Mouse (Mus musculus) leukemia stem cell, adult 10-12 weeks (primary cell): Measurements from ENCODE around the gene Itga1. TPM values are rescaled to one million over a fixed set of nuclear protein-coding genes. Genes with fewer than 3 reads are reported as not detected.

Experiments
- polyA plus RNA-seq: library from polyadenylated mRNA; stranded (reverse); fragments of >175 nt; gene quantifications from 2 replicates; pipeline ENCODE4 v1.2.3, GENCODE M21; 2012; ENCODE audit warnings: low replicate concordance

Itga1 gene
- polyA plus RNA-seq: 0.03 and 0.50 TPM in 2 replicates

GRCm38 (mm10) chr13:115101355-115102191 lies at the start of gene Itga1, which contains the start of gene Gm49395:
Gene Itga1, minus strand, starts transcription at chr13:115101964.
Gene Gm49395, minus strand, starts transcription at chr13:115101921.

DNA sequence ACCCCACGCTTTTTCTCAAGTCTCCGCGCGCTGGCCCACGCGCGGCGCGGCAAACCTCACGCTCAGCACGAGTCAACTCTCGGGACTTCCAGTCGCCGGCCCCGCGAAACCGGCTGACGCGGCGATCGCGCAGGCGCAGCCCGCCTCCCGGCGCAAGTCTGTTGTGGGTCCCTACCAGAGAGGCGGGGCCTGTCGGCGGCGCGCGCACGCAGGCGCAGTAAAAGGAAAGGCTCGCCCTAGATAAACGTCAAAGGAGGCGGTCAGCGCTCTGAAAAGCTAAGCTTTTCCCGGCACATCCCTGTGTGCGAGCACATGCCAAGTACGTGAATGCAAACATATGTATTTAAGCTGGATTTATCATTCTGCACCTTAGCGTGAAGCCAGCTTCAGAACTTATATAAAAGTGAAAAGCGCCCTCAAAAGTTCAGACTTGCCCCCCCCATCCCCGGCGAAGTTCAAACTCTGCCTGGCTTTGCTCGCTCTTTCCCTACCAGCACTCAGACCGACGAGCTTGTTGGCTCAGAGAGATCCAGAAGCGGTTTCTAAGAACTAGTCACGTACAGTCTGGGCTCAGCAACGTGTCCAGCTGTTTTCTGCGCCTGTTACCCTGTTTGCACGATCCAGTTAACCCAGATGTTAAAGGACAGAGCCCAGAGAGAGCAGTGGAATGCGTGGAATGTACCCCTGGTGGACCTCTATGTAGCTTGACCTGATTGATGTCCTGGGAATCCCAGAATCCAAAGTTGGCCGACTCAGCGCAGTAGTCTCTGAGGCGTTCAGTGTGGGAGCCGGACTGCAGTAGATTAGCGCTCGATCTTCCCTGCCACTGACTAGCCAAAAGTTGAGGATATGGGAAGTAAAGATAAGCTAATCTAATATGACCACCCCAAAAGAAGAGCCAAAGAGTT lies 11.4 kb downstream of the Itga1 start, which contains the start of gene Pelo:
Pelo (minus strand) TSS at position 118 of the 908 bp plus-strand sequence.

DNA sequence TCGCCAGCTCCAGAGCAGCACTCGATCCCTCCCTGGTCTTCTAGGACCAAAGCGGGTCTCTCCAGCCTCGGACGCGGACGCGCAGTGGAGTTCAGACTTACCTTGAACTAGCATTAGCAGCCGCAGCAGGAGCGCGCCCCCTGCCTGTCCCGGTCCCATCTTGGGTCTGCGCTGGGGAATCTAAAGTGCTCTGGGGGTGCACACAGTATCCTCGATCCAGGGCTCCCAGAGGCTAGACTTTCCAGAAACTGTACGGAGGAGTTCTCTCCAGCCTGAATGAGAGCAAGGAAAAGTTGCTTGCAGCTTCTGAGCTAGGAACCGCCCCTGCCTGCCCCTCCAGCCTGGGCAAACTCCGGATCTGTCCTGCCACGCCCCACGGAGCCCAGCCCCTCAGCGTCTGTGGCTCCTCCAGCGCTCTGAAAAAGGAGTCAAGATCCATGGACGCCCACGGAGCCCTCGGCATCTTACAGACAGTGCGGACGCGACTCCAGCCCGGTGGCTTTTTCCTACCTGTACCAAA lies 169.9 kb downstream of the Itga1 start, which contains the start of gene Itga2:
Itga2 (minus strand) TSS at position 326 of the 520 bp plus-strand sequence.

Other genes with a start within 250 kb of the Itga1 start
- 0.08 and 0.18 TPM in 2 replicates for gene Itga2, start 169.9 kb downstream of the Itga1 start, polyA plus RNA-seq
- gene Pelo, start 11.8 kb downstream of the Itga1 start, polyA plus RNA-seq: 21.6 and 30.8 TPM in 2 replicates
- gene Gm49395, start within 50 bp of the Itga1 start, polyA plus RNA-seq: 3.0 and 3.7 TPM in 2 replicates